Mouse (Mus musculus): ENCODE measurements around the gene Il22ra2. TPM values are rescaled to one million over a fixed set of nuclear protein-coding genes. Genes with fewer than 3 reads are reported as not detected.

The Il22ra2 gene
- polyA plus RNA-seq, 1 experiment: 0.67 TPM

DNA sequence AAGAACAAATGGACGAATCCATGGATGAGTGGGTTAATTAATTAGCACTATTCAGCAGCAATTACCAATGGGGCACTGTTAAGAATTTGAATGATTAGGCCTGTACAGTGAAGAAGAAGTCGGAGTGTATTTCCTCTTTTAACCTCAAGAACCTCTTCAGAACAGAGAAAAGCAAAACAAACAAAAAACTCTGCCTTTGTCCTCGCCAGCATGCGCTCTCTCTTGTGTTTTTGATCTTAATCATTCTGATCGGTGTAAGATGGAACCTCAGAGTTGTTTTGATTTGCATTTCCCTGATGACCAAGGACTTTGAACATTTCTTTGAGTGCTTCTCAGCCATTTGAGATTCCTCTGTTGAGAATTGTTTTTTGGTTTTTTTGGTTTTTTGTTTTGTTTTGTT is 2.1 kb upstream of the Il22ra2 start:
- no peaks in the 10 kb centered on the region for H3K36me3 ChIP-seq (ENCODE audit: control insufficient read depth, insufficient read depth, low read length)
- TF ChIP-seq POLR2A (IDR thresholded peaks at IDR 0.05; ENCODE audit: low read depth, low read length) (no peak), CTCF (conservative IDR thresholded peaks at IDR 0.05; ENCODE audit: insufficient read depth, insufficient read length, low read depth, low read length) (no peak)
- H3K27me3 ChIP-seq (replicated peaks; ENCODE audit: control insufficient read depth, insufficient read depth, low read length): no peaks in the 10 kb centered on the region
- H3K4me3 ChIP-seq (ENCODE audit: insufficient read depth, low read depth, low read length): no peak overlapping the region
- 74% methylated on average over 5 of the region's 5 CpGs for WGBS
- no peak overlapping the region for H3K27ac ChIP-seq (ENCODE audit: insufficient read depth, low read depth, low read length)
- H3K4me1 ChIP-seq (ENCODE audit: control insufficient read depth, insufficient read depth, low read length): no peaks in the 10 kb centered on the region
- no peak for DNase-seq

DNA sequence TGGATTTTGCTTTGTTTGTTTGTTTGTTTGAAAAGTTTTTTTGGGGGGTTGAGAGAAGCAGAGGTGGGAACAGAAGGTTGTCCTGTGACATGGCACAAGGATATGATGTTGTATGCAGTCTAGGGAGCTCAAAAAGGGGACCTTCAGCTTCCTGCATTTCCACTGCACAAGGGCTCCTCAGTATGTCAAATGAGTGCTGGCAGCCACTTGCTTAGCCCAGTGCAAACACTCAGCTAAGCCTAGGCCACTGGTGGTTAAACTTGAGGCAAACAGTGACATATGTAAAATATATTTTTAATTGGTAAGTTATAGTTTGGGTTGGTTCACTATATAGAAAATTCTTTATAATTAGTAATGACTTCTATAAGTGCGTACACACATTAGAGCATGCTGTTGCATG is 2.8 kb downstream of the Il22ra2 start:
- H3K4me3 ChIP-seq (ENCODE audit: insufficient read depth, low read depth, low read length): no peak overlapping the region
- no peaks in the 10 kb centered on the region for H3K27me3 ChIP-seq (replicated peaks; ENCODE audit: control insufficient read depth, insufficient read depth, low read length)
- H3K4me1 ChIP-seq (ENCODE audit: control insufficient read depth, insufficient read depth, low read length): no peaks in the 10 kb centered on the region
- TF ChIP-seq POLR2A (IDR thresholded peaks at IDR 0.05; ENCODE audit: low read depth, low read length) (no peak), CTCF (conservative IDR thresholded peaks at IDR 0.05; ENCODE audit: insufficient read depth, insufficient read length, low read depth, low read length) (no peak)
- no peaks in the 10 kb centered on the region for H3K36me3 ChIP-seq (ENCODE audit: control insufficient read depth, insufficient read depth, low read length)
- no peak for DNase-seq
- H3K27ac ChIP-seq (ENCODE audit: insufficient read depth, low read depth, low read length): no peak overlapping the region
- WGBS: 87% methylated on average over 1 of the region's 1 CpGs

DNA sequence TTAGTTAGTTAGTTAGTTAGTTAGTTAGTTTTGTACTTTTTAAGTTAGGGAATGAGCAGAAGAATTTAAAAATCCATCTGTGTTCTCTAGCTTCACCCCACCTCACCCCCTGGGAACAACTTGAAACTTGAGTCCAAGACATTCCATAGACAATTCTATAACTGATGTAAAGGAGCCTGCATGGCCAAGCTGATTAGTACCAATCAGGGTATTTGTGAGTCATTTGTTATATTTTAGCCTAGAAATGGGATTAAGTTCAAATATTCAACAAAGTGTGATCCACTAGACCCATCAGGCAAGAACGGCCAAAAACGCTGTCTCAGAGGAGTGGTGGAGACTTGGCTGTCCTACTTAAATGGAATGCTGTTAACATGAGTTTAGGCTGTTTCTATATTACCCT is 5.5 kb downstream of the Il22ra2 start:
- Histone ChIP-seq H3K27me3 (replicated peaks; ENCODE audit: control insufficient read depth, insufficient read depth, low read length) (no peaks in the 10 kb centered on the region), H3K4me3 (ENCODE audit: insufficient read depth, low read depth, low read length) (no peak overlapping the region), H3K36me3 (ENCODE audit: control insufficient read depth, insufficient read depth, low read length) (no peaks in the 10 kb centered on the region), H3K27ac (ENCODE audit: insufficient read depth, low read depth, low read length) (no peak overlapping the region), H3K4me1 (ENCODE audit: control insufficient read depth, insufficient read depth, low read length) (no peaks in the 10 kb centered on the region)
- TF ChIP-seq POLR2A (IDR thresholded peaks at IDR 0.05; ENCODE audit: low read depth, low read length) (no peak), CTCF (conservative IDR thresholded peaks at IDR 0.05; ENCODE audit: insufficient read depth, insufficient read length, low read depth, low read length) (no peak)
- no peak for DNase-seq
- WGBS: 88% methylated on average over 2 of the region's 2 CpGs

DNA sequence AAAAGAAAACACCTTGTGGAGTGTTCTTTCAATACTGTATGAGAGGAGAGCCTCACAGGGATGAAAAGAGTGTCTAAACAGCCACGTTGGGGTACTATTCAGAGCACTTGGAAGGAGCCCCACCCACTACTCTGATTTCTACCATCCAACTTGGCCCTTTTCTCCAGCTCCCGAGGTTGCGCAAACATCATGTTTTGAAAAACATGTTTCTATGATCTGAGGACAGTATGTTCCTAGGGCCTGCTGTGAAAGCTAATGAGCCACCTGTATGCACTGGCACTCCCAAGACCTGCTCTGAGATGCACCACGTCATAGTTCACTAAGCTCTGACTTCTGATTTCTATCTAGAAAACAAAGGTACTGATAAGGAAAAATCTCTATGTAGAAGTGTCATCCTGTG is 6.0 kb downstream of the Il22ra2 start:
- WGBS: 75% methylated on average over 4 of the region's 4 CpGs
- Histone ChIP-seq H3K36me3 (ENCODE audit: control insufficient read depth, insufficient read depth, low read length) (no peaks in the 10 kb centered on the region), H3K4me3 (ENCODE audit: insufficient read depth, low read depth, low read length) (no peak overlapping the region), H3K27me3 (replicated peaks; ENCODE audit: control insufficient read depth, insufficient read depth, low read length) (no peaks in the 10 kb centered on the region), H3K27ac (ENCODE audit: insufficient read depth, low read depth, low read length) (no peak overlapping the region), H3K4me1 (ENCODE audit: control insufficient read depth, insufficient read depth, low read length) (no peaks in the 10 kb centered on the region)
- DNase-seq: no peak
- TF ChIP-seq CTCF (conservative IDR thresholded peaks at IDR 0.05; ENCODE audit: insufficient read depth, insufficient read length, low read depth, low read length) (no peak), POLR2A (IDR thresholded peaks at IDR 0.05; ENCODE audit: low read depth, low read length) (no peak)

DNA sequence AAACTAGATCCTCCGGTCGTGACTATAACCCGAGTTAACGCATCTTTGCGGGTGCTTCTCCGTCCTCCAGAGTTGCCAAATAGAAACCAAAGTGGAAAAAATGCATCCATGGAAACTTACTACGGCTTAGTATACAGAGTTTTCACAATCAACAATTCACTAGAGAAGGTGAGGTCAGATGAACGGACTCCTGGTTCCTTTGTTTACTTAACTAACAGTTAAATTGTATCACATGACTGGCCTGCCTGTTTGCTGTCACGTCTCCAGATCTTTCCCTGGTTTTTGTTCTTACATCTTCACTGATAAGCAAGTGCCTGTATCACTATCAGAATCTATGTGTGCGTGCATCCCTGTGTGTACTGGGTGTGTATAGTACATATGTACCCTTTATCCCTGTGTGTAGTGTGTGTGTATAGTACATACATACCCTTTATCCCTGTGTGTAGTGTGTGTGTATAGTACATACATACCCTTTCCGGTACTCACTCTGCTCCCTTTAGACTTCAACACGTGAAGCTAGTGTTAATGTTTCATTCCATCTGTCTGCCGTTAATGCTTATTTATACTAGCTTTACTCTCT is 9.9 kb downstream of the Il22ra2 start:
- Histone ChIP-seq H3K27me3 (replicated peaks; ENCODE audit: control insufficient read depth, insufficient read depth, low read length) (no peaks in the 10 kb centered on the region), H3K36me3 (ENCODE audit: control insufficient read depth, insufficient read depth, low read length) (no peaks in the 10 kb centered on the region), H3K4me3 (ENCODE audit: insufficient read depth, low read depth, low read length) (no peak overlapping the region), H3K4me1 (ENCODE audit: control insufficient read depth, insufficient read depth, low read length) (no peaks in the 10 kb centered on the region), H3K27ac (ENCODE audit: insufficient read depth, low read depth, low read length) (no peak overlapping the region)
- 68% methylated on average over 13 of the region's 13 CpGs for WGBS
- no peak for DNase-seq
- TF ChIP-seq CTCF (conservative IDR thresholded peaks at IDR 0.05; ENCODE audit: insufficient read depth, insufficient read length, low read depth, low read length) (no peak), POLR2A (IDR thresholded peaks at IDR 0.05; ENCODE audit: low read depth, low read length) (no peak)

DNA sequence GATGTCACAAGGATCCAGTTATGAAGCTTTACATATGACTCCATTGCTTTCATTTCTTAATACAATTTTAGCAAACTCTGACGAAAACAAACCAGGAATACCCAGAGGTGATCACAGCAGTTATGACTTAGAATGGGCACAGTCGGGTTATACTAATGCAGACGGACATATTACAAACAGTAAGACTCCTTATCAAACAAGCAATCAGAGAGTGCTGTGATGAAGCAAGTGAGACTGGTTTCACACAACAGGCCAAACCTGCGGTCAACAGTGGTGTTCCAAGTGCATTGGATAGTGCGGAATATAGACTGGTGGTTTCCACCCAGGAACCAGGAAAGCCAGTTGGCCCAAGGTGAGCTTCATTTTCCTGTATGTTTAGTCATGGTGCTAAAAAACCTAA is 17.1 kb downstream of the Il22ra2 start:
- H3K36me3 ChIP-seq (ENCODE audit: control insufficient read depth, insufficient read depth, low read length): no peaks in the 10 kb centered on the region
- H3K27ac ChIP-seq (ENCODE audit: insufficient read depth, low read depth, low read length): no peak overlapping the region
- no peaks in the 10 kb centered on the region for H3K4me1 ChIP-seq (ENCODE audit: control insufficient read depth, insufficient read depth, low read length)
- TF ChIP-seq POLR2A (IDR thresholded peaks at IDR 0.05; ENCODE audit: low read depth, low read length) (no peak), CTCF (conservative IDR thresholded peaks at IDR 0.05; ENCODE audit: insufficient read depth, insufficient read length, low read depth, low read length) (no peak)
- H3K27me3 ChIP-seq (replicated peaks; ENCODE audit: control insufficient read depth, insufficient read depth, low read length): no peaks in the 10 kb centered on the region
- H3K4me3 ChIP-seq (ENCODE audit: insufficient read depth, low read depth, low read length): no peak overlapping the region
- WGBS: 85% methylated on average over 5 of the region's 5 CpGs
- DNase-seq: no peak

- WGBS: 100% methylated on average over 1 of the region's 1 CpGs
- TF ChIP-seq POLR2A (IDR thresholded peaks at IDR 0.05; ENCODE audit: low read depth, low read length) (no peak), CTCF (conservative IDR thresholded peaks at IDR 0.05; ENCODE audit: insufficient read depth, insufficient read length, low read depth, low read length) (no peak)
- no peak overlapping the region for H3K4me3 ChIP-seq (ENCODE audit: insufficient read depth, low read depth, low read length)
These were observed 17.8 kb downstream of the Il22ra2 start for GRCm38 (mm10) chr10:19639630-19640029.

More at GRCm38 (mm10) chr10:19639630-19640029, 17.8 kb downstream of the Il22ra2 start:
- no peaks in the 10 kb centered on the region for H3K4me1 ChIP-seq (ENCODE audit: control insufficient read depth, insufficient read depth, low read length)
- H3K27ac ChIP-seq (ENCODE audit: insufficient read depth, low read depth, low read length): no peak overlapping the region
- no peak for DNase-seq
- no peaks in the 10 kb centered on the region for H3K27me3 ChIP-seq (replicated peaks; ENCODE audit: control insufficient read depth, insufficient read depth, low read length)
- H3K36me3 ChIP-seq (ENCODE audit: control insufficient read depth, insufficient read depth, low read length): no peaks in the 10 kb centered on the region

Measured in kidney, adult 2 months (tissue).